Mouse (Mus musculus) forebrain, embryonic 10.5 days (tissue): ENCODE data around the gene Foxo4. TPM values are rescaled to one million over a fixed set of nuclear protein-coding genes. Genes with fewer than 3 reads are reported as not detected.
A peak's percentile ranks its signal among the peaks of the same experiment; 100 is the strongest.

Experiments
- DNase-seq: peaks from one replicate; pipeline ENCODE4 v3.0.0-alpha.2; 2017; ENCODE audit warnings: low spot score; ENCODE audit errors: extremely low spot score
- H3K27ac ChIP-seq: fragments of 300-500 bp; sonication (generic); 2 replicates; pipeline ENCODE4 v1.5.1; 2016; ENCODE audit warnings: mild to moderate bottlenecking
- H3K27me3 ChIP-seq: fragments of 300-500 bp; sonication (generic); 2 replicates; pipeline ENCODE4 v1.6.1; 2016; ENCODE audit warnings: mild to moderate bottlenecking; ENCODE audit not compliant: poor library complexity, severe bottlenecking
- H3K36me3 ChIP-seq: fragments of 300-500 bp; sonication (generic); replicated peaks from 2 replicates; pipeline ENCODE4 v1.6.1; 2016; ENCODE audit warnings: mild to moderate bottlenecking, moderate library complexity
- H3K4me1 ChIP-seq: fragments of 300-500 bp; sonication (generic); 2 replicates; pipeline ENCODE4 v1.6.1; 2016
- H3K4me3 ChIP-seq: fragments of 300-500 bp; sonication (generic); 2 replicates; pipeline ENCODE4 v1.5.1; 2016; ENCODE audit warnings: mild to moderate bottlenecking, moderate library complexity
- H3K9me3 ChIP-seq: fragments of 300-500 bp; sonication (generic); 2 replicates; pipeline ENCODE4 v1.6.1; 2016; ENCODE audit warnings: mild to moderate bottlenecking, moderate library complexity
- WGBS: fragments of 180-500 bp; shearing (Covaris S2); methylation state at CpG from one replicate; pipeline ENCODE4 v1.1.7; 2016; 5-methylcytosine and 5-hydroxymethylcytosine counted together
- polyA plus RNA-seq: library from polyadenylated mRNA; unstranded; fragments of >200 nt; fragmentation: Nextera tagmentation; extraction: Ambion mirVana; gene quantifications from 2 replicates; pipeline ENCODE4 v1.2.1, GENCODE M21; 2016

The Foxo4 gene
- 1.8 and 1.9 TPM in 2 replicates for polyA plus RNA-seq

DNA sequence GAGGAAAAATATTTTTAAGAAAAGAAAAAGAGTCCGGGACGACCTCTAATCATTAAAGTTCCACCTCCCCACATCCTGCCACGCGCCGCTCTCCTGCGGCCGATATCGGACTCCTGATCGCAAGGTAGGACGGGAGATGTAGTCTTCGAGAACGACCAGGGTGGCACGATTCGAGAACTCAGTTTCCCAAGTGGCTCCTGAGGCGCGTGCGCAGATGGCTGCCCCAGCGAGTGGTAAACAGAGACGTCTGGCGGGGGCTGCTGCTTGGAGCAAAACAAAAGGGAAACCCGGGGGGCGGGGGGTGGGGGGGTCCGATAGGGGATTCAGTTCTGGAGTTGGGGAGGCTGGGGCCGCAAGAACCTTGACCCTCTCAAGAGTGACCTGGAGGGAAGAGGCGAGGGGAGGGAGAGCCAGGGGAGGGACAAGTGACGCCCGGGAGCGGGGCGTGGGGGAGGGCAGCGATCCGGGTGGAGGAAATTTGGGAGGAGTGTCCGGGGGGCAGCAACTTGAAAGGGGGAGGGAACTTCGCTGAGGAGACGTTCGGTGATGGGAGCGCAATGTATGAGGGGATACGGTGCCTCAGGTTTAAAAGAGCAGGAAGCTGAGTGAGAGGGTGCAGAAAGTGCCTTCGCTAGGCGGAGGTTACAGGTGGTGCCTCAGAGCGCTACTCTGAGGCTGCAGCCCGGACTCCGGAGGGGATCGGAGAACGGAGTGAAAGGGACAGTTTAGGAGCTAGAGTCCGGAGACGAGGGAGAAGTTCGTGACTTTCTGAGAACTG is at the start of gene Foxo4:
Gene Foxo4 (plus strand): TSS at position 577 of the 778 bp plus-strand sequence.
- H3K9me3 ChIP-seq = 0 out of 2 replicates have a peak, but pooled peaks cover 4% of the 10 kb centered on the region
- H3K4me1 ChIP-seq = peaks cover 16% of the 10 kb centered on the region
- H3K4me3 ChIP-seq = peak within 1 kb of the TSS; percentile 63
- peak within 1 kb of the TSS; percentile 86 for H3K27ac ChIP-seq
- H3K36me3 ChIP-seq = peaks cover 16% of the 10 kb centered on the region
- 16% methylated on average over 46 of the region's 47 CpGs for WGBS
- peaks cover 47% of the 10 kb centered on the region for H3K27me3 ChIP-seq
- DNase-seq = peak; percentile 83

DNA sequence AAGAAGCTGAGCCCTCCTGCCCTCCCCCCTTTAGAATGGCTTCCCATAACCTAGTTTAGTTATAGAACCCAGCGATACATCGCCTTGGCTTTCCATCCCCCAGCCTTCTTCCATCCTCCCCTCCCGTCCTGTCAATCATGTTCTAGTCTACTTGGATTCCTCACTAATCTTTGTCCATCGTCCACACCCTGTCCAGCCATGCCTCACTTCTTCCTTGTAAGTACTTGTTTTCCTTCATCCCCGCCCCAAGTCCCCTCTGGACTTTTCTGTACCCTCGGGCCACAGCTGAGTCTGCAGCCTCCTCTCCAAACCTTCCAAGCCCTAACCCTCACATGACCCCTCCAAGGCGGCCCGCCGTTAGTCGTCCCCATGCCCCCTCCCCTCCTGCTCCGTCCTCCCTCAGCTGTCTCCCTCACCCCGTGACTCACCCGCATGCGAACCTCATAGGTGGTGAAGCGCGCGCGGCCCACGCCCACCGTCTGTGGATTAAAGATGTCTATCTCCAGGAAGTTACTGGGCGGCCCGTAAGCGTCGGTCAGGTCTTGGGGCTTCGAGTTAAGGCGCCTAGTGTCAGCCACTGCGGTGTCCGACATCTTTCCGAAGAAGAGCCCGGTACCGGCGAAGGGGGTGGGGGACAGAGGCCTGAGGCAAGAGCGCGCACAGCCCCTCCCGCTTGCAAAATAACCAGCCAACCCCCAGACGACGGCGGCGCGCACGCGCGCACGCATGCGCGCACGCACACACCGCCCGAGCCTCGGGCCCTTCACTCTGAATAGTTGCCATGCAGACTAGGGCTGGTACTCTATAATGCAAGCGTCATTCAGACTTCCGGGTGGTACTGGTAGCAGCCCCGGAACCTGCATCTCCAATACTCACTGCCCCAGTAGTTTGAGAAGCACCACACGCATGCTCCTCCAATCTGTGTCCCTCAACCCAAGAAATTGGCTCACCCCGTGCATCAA is 32.2 kb upstream of the Foxo4 start, which contains the start of gene Snx12:
Gene Snx12 (minus strand): TSS at position 730 of the 962 bp plus-strand sequence.
- H3K27ac ChIP-seq = peak within 1 kb of the TSS; percentile 90
- peak; percentile 79 for DNase-seq
- H3K27me3 ChIP-seq = peaks cover 74% of the 10 kb centered on the region
- peak within 1 kb of the TSS; percentile 67 for H3K4me3 ChIP-seq
- whole genome bisulfite sequencing = 17% methylated on average over 55 of the region's 55 CpGs
- H3K9me3 ChIP-seq = no peaks in the 10 kb centered on the region
- peaks cover 10% of the 10 kb centered on the region for H3K36me3 ChIP-seq
- H3K4me1 ChIP-seq = peaks cover 6% of the 10 kb centered on the region

DNA sequence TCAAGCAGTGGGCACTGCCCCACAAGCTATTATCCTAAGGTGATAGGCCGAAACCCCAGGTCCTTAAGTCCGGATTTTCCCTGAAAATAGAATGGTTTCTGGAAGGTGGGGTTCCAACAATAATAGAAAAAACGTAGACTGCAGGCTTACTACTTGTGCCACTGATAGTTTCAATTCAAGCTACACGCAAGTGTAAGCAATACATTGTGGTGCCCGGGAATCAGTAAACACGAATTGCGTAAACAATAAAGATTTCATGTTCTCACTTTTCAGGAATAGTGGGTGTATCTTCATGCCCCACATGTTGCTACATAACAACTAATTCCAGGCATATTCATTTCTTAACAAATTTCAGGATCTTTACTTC is 31.5 kb upstream of the Foxo4 start:
- peaks cover 72% of the 10 kb centered on the region for H3K27me3 ChIP-seq
- no peaks in the 10 kb centered on the region for H3K9me3 ChIP-seq
- peaks cover 10% of the 10 kb centered on the region for H3K36me3 ChIP-seq
- H3K27ac ChIP-seq = peak overlapping the region; percentile 90
- peak overlapping the region; percentile 67 for H3K4me3 ChIP-seq
- H3K4me1 ChIP-seq = peaks cover 6% of the 10 kb centered on the region
- 38% methylated on average over 7 of the region's 7 CpGs for WGBS
- DNase-seq = no peak

DNA sequence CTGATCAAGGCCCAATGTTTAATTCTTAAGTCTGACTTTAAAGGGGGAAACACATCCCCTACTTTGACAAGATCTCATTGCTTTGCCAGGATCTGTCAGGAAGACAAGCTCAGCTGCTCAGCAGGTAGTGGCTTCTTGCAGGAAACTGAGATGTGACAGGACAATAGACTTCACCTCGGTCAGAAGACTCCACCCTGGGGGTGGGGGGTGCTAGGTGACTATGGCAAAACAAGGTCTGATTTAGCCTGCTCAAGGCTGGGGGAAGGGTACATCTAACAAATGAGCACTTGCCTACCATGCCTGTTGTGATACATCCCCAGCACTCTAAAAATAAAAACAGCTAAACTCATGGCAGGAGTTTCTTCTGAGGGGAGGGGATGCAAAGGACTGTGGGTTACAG is 9.3 kb upstream of the Foxo4 start:
- DNase-seq = no peak
- 25% methylated on average over 1 of the region's 1 CpGs for WGBS
- Histone ChIP-seq H3K9me3 (no peaks in the 10 kb centered on the region), H3K4me1 (no peaks in the 10 kb centered on the region), H3K4me3 (no peak overlapping the region), H3K27ac (no peak overlapping the region), H3K27me3 (peaks cover 32% of the 10 kb centered on the region), H3K36me3 (no peaks in the 10 kb centered on the region)

DNA sequence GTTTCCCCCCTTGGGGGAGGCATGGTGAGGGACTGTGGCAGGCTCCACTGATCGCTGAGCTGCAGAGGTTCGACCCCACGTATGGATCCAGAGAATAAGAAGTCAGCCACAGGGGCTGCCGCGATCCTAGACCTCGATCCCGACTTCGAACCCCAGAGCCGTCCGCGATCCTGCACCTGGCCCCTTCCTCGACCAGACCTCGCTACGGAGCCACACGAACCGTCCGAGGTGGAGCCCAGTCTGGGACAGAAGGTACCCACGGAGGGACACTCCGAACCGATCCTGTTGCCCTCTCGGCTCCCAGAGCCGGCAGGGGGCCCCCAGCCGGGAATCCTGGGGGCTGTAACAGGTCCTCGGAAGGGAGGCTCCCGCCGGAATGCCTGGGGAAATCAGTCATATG is 412 bp downstream of the Foxo4 start:
- Histone ChIP-seq H3K27me3 (peaks cover 47% of the 10 kb centered on the region), H3K27ac (peak overlapping the region; percentile 86), H3K4me1 (peaks cover 22% of the 10 kb centered on the region), H3K36me3 (peaks cover 17% of the 10 kb centered on the region), H3K4me3 (peak overlapping the region; percentile 63), H3K9me3 (0 out of 2 replicates have a peak, but pooled peaks cover 4% of the 10 kb centered on the region)
- DNase-seq = peak; percentile 16
- WGBS = 19% methylated on average over 26 of the region's 26 CpGs

DNA sequence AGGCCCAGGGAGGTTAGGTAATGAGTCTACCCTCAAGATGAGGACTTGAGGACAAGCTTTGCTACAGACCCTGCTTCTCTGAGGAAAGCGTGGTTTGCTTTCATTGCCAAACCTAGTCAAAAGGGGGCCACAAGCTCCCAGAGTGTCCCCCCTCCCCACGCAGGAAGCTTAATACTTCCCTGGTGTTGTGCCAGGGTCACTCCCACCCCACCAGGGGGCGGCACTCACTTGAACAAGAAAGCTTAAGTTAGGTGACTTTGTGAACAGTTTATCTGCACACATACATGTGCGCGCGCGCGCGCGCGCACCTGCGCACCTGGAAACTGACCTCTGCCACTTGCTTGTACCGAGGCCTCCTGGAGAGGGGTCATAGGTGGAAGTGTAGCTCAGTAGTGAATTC is 2.3 kb downstream of the Foxo4 start:
- Histone ChIP-seq H3K4me3 (no peak overlapping the region), H3K27ac (no peak overlapping the region), H3K9me3 (0 out of 2 replicates have a peak, but pooled peaks cover 4% of the 10 kb centered on the region), H3K27me3 (peaks cover 61% of the 10 kb centered on the region), H3K36me3 (peaks cover 17% of the 10 kb centered on the region), H3K4me1 (peaks cover 39% of the 10 kb centered on the region)
- WGBS = 86% methylated on average over 13 of the region's 13 CpGs
- DNase-seq = no peak

DNA sequence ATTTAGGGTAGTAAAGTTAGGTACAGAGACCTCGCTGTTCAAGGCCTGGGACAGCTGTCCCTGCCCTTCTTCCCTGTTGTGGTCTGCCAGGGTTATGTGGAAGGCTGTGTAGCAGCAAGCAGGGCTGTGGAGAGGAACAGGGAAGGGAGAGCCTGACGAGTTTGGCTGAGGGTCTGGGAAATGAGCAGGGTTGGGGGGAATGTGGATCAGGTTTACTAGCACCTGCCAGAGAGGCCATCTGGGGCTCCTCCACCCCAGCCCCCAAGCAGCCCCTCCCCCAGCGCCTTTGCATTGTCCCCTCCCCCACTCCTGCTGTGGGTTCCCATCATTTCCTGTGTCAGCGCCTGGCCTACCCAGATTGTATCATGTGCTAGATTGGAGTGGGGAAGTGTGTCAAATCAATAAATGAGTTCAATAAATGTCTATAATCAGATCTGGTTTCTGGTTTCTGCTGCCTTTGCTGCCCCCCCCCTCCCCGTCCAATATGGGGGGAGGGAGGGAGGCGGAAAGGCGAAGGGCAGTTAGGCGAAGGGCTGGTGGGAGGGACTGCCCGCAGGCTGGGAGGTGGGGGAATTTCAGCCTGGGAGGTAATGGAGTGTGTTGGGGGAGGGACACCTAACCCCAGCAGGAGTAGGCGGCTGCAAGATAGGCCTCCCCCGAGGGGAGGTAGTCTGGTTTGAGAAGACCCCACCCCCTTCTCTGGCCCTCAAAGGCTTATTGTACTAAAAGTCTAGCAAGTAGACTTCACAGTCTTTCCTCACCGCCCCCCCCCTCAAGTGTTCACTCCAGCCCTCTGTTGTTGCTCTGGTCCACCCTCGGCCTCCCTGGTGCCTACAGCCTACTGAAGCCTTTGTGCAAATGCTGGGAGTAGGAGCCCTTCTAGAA is 6.4 kb downstream of the Foxo4 start:
- peak; percentile 64 for DNase-seq
- Histone ChIP-seq H3K9me3 (no peaks in the 10 kb centered on the region), H3K27ac (peak overlapping the region; percentile 83), H3K4me1 (peaks cover 32% of the 10 kb centered on the region), H3K4me3 (peak overlapping the region; percentile 22; the same call in 1 of the 2 replicates), H3K36me3 (peaks cover 17% of the 10 kb centered on the region), H3K27me3 (peaks cover 73% of the 10 kb centered on the region)
- WGBS = 23% methylated on average over 13 of the region's 13 CpGs

DNA sequence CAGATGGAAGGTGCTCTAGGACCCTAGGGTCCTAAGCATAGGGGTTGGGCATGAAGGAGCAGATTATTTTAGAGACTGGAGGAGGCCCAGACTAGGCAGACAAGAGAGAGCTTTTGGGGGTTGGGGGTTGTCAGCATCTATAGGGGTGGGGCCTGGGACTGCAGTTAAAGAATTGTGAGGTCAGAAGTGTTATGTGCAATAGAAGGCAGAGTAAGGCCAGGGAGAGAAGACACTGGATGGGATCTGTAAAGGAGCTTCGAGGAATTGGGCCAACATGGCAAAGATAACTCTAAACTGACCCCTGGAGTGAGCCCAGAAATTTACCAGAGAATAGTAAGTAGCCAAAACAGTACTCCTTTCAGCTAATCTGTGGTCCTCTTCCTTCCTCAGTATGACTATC is 9.6 kb downstream of the Foxo4 start, which contains the start of gene Gm614:
Gene Gm614 (minus strand): TSS at position 101 of the 400 bp plus-strand sequence.
- no peak within 1 kb of the TSS for H3K4me3 ChIP-seq
- DNase-seq = no peak
- peaks cover 26% of the 10 kb centered on the region for H3K4me1 ChIP-seq
- H3K36me3 ChIP-seq = peaks cover 3% of the 10 kb centered on the region
- H3K27ac ChIP-seq = no peak within 1 kb of the TSS
- peaks cover 71% of the 10 kb centered on the region for H3K27me3 ChIP-seq
- no peaks in the 10 kb centered on the region for H3K9me3 ChIP-seq
- WGBS = 90% methylated on average over 1 of the region's 1 CpGs

DNA sequence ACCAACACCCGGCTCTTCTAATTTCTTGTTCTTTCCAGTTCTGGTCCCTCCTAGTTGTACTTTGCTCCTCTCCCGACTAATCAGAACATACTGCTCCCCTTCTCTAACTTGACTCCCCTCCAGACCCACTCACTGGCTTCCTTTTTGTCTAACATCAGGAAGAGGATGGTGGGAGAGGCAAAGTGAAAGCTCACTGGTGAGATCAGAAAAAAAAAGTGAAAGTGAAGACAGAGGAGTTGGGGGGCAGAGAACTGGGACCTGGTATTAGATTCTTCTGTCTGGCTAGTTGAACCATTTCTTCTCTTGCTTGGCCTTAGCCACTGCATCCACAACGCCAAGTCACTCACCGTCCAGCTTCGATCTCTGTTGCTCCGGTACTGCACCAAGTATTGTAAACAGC is 12.3 kb downstream of the Foxo4 start:
- 94% methylated on average over 6 of the region's 6 CpGs for WGBS

DNA sequence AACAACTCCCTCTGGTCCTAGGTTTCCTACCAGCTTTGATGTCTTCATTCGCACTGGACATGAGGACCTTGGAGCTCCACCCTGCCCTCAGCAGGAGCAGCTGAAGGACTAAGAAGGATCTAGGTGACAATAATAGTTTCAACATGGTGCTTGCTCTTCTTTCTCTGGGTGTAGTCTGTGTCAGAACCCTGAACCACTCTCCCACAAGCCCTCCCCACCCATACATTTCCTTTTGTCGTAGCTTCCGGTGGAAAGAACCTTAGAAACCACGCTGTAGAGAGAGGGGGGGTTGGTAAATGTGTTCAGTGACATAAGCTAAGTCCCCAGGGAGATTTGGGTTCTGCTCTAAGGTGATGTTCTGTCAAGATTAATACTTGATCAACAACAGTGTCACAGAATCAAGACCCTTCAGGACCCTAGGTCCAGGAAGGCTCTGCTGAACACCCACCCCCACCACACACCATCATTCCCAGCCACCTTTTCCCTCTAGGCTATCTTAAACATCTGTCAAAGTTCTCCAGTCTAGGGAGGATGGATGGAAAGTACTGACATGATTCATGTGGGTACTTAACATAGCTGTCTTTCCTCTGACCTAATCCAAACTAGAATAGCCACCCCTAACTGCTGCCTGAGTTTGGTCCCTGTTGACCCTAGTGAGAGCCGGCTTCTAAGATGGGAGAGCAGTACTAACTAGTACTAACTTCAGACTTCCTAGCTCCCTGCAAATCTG is 13.9 kb downstream of the Foxo4 start, which contains the start of gene Il2rg:
Gene Il2rg (minus strand): TSS at position 231 of the 730 bp plus-strand sequence.
- 84% methylated on average over 5 of the region's 5 CpGs for WGBS

More for the DNA sequence above, 12.3 kb downstream of the Foxo4 start:
- no peak for DNase-seq
- no peaks in the 10 kb centered on the region for H3K36me3 ChIP-seq
- H3K4me3 ChIP-seq = no peak overlapping the region
- no peak overlapping the region for H3K27ac ChIP-seq
- peaks cover 69% of the 10 kb centered on the region for H3K27me3 ChIP-seq
- 0 out of 2 replicates have a peak, but pooled peaks cover 2% of the 10 kb centered on the region for H3K4me1 ChIP-seq
- no peaks in the 10 kb centered on the region for H3K9me3 ChIP-seq

DNA sequence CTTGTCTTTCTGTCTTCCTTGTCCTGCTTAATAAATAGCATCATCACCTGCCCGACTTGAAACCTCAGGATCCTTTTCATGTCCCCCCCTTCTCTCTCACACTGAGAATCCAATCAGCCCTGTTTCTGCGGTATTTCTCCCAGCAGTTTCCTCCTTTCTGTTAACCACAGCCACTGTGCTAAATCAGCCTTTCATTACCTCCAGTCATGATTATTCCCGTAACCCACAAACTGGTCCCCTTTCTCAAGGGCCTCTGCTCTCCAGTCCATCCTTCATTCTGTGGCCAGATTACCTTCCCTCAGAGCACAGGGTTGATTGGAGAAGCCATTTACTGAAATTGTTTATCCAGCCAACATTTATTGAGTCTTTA is 14.4 kb downstream of the Foxo4 start, which contains the start of gene Gm20489:
Gene Gm20489 (minus strand): TSS at position 269 of the 370 bp plus-strand sequence.
- no peak within 1 kb of the TSS for H3K4me3 ChIP-seq
- no peak for DNase-seq
- peaks cover 9% of the 10 kb centered on the region; the same call in 1 of the 2 replicates for H3K4me1 ChIP-seq
- 68% methylated on average over 3 of the region's 3 CpGs for WGBS
- no peak within 1 kb of the TSS for H3K27ac ChIP-seq
- no peaks in the 10 kb centered on the region for H3K9me3 ChIP-seq
- peaks cover 80% of the 10 kb centered on the region for H3K27me3 ChIP-seq
- H3K36me3 ChIP-seq = no peaks in the 10 kb centered on the region

More for the DNA sequence above, 13.9 kb downstream of the Foxo4 start, which contains the start of gene Il2rg:
- Histone ChIP-seq H3K27ac (no peak within 1 kb of the TSS), H3K4me3 (no peak within 1 kb of the TSS), H3K9me3 (no peaks in the 10 kb centered on the region), H3K27me3 (peaks cover 79% of the 10 kb centered on the region), H3K36me3 (no peaks in the 10 kb centered on the region), H3K4me1 (peaks cover 5% of the 10 kb centered on the region; the same call in 1 of the 2 replicates)
- DNase-seq = no peak
